Mouse (Mus musculus) gastrocnemius, adult 18-20 months (tissue): Measurements from ENCODE around the gene Rasal3. TPM values are rescaled to one million over a fixed set of nuclear protein-coding genes. Genes with fewer than 3 reads are reported as not detected.
A peak's percentile ranks its signal among the peaks of the same experiment; 100 is the strongest.

Experiments used
- DNase-seq: peaks from one replicate; pipeline ENCODE4 v3.0.0; 2021; ENCODE audit warnings: low spot score
- long read RNA-seq, 2 experiments: library from polyadenylated mRNA; stranded (forward); transcript quantifications; one replicate each; pipeline ENCODE4 v2.0.0; 2021
- total RNA-seq, 2 experiments: library from RNA; stranded (reverse); gene quantifications; 2 replicates each; pipeline ENCODE4 v1.2.3; 2021

The Rasal3 gene
- total RNA-seq, result under 1 TPM; 0.09 to 0.85 TPM
- long read RNA-seq, experiment 1, result 0 reads
- long read RNA-seq, experiment 2, result 0 reads

DNA sequence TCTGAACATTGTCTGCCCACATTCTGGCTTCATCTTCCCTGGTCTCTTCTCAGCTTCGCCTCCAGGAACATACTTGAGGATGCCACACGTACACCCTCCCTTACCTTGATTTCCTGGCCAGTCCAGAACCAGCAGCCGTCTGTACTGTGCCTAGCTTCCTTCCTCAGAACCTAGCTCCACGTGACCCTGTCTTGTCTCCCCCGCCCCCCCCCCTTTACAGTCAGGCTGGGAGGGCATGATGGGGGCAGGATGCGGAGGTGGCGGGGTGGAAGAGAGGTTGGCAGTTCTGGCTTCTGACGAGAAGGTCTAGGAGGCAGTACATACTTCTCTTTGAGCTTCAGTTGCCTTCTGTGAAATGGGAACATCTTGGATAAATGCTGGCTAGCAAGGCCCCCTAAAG, at the start of gene Rasal3:
Rasal3 (minus strand) TSS at position 167 of the 400 bp plus-strand sequence.
- no peak for DNase-seq

DNA sequence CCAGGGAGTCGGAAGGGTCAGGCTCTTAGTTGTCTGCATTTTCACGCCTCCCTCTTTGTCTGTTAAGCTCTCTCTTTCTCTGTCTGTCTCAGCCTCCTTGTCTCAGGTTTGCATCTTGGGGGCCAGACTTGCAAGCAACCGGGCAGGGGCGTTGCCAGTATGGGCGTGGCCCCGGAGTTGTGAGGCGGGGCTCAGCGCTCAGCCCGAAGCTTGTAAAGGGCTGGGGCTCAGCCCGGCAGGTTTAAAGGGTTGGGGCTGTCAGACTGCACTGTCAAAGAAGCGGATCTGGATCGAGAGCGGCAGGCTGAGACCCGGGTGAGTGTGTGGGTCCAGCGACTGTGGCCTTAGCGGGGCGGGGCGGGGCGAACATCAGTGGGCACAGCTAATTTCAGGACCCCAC, 49.1 kb upstream of the Rasal3 start, which contains the start of gene Cyp4f39:
Cyp4f39 (plus strand) TSS at position 242 of the 400 bp plus-strand sequence.
- DNase-seq, result peak; percentile 9

GRCm38 (mm10) chr17:32450844-32451537, 47.6 kb upstream of the Rasal3 start:
- DNase-seq, result no peak

DNA sequence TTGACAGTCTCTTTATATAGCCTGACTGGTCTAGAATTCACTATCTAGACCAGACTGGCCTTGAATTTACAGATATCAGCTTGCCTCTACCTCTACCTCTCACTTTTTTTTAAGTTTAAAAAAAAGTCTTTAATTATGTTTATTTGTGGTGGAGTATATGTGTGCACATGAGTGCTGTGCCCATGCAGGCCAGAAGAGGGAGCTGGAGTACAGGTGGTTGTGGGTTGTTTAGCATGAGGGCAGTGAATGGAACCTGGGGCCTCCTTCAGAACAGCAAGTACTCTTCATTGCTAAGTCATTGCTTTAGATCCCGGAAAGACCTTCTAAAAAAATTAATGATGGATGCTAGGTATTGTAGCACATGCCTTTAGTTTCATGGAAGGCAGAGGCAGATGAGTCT, 45.7 kb upstream of the Rasal3 start:
- no peak for DNase-seq

DNA sequence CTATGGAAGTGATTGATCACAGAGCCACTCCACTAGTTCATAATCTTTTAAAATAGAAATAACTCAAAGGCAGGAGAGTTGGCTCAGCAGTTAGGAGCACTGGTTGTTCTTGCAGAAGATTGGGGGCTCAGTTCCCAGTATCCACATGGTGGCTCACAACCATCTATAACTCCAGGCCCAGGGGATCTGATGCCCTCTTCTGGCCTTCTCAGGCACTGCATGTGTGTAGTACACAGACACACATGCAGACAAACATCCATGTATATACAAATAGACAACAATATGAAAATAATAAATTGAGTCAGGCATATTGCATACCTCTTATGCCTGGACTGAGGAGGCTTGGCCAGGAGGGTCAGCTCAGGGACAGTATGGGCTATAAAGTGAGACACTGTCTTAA, 43.8 kb upstream of the Rasal3 start:
- DNase-seq, result no peak

DNA sequence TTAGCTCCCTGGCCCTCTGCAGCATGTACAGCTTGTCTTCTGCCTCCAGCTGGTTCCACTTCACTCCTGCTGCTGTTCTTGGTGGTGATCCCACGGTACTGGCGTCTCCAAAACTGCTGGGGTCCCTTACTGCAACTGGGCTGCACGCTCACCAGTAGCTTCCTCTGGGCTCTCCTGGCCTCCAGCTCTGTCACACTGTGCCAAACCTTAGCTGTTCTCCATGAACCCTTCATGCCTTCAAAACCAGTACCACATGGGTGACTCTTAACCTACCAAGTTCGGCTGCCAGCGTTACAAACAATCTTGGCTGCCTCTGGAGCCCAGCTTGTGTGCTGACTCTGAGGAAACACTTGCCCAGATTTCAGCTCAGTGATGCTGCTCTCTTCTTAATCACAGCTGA, 41.6 kb upstream of the Rasal3 start:
- DNase-seq, result peak; percentile 38

DNA sequence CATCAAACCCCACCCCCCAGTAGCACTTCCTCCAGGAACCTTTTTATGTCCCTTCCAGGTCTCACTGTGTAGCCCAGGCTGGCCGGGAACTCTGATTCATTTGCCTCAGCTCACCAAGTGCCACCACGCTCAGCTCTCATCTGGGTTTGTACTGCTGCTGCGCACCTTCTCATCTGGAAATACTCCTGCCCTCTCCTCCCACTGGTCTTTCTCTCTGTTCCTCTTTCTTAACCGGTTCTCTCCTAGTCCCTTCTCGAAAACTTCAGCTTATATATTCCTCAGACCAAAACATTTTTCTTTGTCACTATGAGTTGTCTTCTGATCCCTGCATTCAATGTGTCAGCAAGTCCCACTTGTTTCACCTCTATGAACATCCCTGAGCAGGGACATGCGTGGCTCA, 39.9 kb upstream of the Rasal3 start:
- no peak for DNase-seq

- DNase-seq, result no peak
Observed at GRCm38 (mm10) chr17:32437106-32437505, 33.7 kb upstream of the Rasal3 start.

- no peak for DNase-seq
Observed at GRCm38 (mm10) chr17:32435151-32435550, 31.8 kb upstream of the Rasal3 start.

DNA sequence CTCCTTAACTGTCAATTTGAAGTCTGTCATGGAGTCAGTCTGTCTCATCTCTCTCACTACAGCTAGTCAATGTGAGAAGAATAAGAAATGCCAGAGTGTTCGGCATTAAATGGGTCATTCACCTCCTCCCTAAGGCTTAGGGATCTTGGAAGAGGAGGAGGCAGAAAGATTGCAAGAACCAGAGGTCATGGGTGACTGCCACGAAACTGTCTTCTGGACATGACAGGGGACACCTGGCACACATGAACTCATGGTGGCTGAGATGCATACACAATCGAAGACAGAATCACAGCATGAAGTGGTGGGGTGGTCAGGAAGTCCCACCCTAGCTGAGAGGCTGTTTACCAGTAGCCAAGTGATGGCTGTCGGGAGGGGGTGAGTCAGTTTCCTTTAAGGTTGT, 30.9 kb upstream of the Rasal3 start:
- DNase-seq, result no peak

DNA sequence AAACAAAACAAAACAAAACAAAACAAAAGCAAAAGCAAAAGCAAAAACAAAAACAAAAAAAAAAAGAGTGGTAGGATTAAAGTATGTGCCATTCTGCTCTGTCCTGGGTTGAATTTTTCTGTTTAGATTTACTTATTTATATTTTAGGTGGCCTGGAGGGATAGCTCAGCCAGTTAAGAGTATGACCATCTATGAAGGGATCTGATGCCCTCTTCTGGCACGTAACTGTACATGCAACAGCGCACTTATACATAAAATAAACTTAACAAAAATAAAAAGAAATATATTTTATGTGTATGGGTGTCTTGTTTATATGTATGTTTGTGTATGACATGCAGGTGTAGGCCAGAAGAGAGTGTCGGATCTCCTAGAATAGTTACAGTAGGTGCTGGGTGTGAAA, 28.6 kb upstream of the Rasal3 start:
- DNase-seq, result no peak

- DNase-seq, result no peak
Observed at GRCm38 (mm10) chr17:32426610-32427009, 23.2 kb upstream of the Rasal3 start.

GRCm38 (mm10) chr17:32424034-32424433, 20.7 kb upstream of the Rasal3 start, which contains the start of gene Pglyrp2:
Gene Pglyrp2 (minus strand): TSS chr17:32424167.
- DNase-seq, result no peak

DNA sequence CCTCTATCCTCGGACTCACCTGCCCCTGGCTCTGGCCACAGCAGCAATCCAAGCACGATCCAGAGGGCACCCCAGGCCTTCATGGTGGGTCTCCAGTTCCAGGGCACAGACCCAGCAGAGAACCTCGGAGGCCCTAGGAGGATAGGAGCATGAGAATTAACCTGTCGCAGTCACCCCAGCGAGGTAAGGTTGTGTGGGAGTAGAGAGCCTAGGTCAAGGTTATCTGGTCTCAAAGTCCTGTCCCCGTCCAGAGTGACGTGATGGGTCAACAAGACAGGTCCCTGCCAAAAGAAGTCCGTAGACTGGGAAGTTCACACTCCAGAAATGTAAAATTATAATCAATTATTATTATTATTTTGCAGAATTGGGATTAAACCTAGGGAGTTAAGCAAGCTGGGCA, 17.4 kb upstream of the Rasal3 start:
- no peak for DNase-seq

- DNase-seq, result no peak
Observed at GRCm38 (mm10) chr17:32419989-32420388, 16.6 kb upstream of the Rasal3 start.

GRCm38 (mm10) chr17:32416771-32417170, 13.4 kb upstream of the Rasal3 start:
- DNase-seq, result no peak

DNA sequence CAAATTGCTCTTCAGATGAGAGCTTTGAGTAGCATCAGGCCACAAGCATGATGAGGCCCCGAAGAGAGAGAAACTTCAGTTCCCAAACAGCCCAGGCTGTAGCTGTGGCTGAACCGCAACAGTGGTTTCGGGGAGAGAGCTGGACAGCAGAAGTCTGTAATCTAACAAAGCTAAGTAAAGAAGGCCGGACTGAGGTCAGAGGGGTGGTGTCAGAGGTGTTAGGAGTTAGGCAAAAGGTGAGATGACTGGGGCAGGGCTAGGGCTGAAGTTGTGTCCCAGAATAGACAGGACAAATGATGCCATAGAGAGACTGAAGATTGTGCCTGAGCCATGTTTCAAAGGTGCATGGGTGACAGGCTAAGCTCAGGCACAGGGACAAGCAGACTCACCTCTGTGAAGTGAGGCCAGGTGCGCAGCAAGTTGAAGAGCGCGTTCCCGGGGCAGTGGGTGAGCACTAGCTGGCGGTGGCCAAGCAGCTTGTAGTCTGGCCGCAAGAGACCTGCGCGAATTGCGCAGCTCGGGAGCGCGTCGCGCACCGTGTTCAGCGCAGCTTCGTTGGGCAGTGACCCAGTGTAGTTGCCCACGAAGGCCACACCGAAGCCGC, 12.1 kb upstream of the Rasal3 start:
- DNase-seq, result no peak

- no peak for DNase-seq
Observed at GRCm38 (mm10) chr17:32411898-32412297, 8.5 kb upstream of the Rasal3 start.

DNA sequence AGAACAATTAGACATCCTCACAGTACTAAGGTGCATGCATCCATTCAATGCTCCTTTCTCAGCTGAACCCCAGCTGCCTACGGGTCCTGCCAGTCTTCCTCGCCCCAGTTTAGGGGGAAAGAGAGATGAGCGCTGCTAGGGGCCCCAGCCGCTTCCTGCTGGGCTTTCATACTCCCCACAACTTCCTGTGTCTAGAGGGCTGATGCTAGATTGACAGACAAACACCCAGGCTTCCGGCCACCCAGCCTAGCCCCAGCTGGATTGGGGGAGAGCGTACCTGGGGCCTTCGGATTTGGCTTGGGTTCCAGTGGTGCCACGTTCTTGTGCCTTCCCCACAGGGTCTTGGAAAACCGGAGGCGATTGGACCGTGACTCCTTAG, 615 bp downstream of the Rasal3 start:
- DNase-seq, result no peak

GRCm38 (mm10) chr17:32402011-32402778, 1.2 kb downstream of the Rasal3 start:
- no peak for DNase-seq

GRCm38 (mm10) chr17:32396266-32396665, 7.1 kb downstream of the Rasal3 start:
- no peak for DNase-seq

DNA sequence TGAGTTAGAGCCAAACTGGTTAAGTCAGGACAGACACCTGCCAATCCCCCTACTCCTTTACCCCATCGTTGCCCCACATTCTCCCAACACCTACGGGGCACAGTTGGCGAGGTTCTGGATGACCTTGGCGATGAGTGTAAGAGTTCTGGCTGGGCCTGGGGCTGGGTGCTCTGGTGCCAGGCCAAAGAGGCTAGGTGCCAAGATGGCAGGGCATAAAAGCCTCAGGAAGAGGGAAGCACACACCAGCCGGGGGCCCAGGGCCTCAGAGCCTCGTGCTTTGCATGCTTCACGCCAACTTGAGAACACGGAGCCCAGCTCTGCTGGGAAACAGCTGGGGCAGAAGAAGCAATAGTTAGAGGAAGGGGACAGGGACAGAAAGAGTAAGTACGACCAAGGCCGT, 9.4 kb downstream of the Rasal3 start:
- no peak for DNase-seq
